Mouse (Mus musculus): ENCODE results near the gene Cntnap2.

Gene Cntnap2

DNA sequence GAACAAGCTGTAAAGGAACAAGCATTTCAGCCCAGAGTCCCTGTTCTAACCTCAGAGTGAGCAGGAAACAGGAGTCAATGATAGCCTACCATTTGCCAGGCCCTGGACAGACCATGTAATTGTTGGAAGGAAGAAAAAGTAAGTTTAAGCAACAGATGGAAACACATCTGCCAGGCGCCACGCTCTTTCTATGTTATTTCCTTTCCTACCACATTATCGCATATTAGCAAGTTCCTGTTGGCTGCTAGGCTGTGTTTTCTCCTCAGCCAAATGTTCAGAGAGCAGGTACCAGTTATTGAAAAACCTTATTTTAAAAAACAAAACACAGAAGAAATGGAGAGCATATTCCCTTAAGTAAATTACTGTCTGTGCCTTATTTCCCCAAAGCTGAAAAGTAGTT lies 1646.8 kb downstream of the Cntnap2 start:
- DNase-seq, result peak; percentile 5

DNA sequence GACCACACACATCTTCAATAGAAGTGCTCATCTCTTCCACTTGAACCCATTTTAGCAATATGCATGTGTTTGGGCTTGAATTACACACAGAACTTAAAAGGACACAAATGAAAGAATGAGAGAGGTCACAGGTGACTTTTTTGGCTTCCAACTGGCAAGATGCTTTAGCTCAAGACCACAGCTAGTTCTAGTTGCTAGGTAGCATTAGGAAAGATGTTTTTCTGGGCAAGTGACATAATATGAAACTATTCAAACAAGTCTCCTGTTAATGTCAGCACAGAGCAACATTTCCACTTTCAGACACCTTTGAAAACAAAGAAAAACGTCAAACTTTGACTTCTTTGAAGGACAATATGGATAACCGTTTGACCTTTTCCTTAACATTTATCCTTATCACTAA lies 1657.4 kb downstream of the Cntnap2 start:
- DNase-seq, result no peak

DNA sequence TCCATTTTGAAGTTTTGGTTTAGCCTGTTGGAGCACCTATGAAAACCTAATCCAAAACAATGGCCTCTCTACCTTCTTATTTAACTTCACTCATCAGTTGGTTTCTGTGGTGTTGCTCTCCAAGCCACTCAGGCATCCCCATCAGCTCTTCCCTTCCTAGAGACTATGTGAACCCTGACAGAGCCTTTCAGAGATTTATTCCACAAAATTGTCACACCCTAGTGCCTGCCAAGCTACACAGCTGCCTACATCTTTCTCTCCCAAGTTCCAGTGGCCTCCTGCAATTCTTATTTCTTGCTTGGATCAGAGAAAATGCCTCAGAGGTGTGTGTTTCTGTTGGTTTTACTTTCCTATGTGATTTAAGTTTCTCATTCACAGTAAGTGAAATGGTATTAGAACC lies 1674.6 kb downstream of the Cntnap2 start:
- no peak for DNase-seq

DNA sequence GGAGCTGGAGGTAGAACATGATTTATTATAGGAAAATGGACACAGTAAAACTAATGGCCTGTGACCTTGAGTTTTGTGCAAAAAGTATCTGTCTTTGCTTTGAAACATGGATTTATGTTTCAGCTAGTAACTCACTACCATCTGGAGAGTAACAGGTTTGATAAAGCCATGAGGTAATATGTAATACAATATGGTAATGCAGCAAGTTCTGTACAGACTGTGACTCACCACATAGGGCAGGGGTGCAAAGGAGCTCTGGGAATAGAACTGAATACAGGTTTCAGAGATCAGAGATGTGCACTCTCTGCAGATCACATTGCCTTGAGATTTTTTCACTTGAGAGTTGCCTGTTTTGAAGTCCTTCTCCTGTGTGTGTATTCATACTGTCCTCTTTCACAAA lies 1689.3 kb downstream of the Cntnap2 start:
- no peak for DNase-seq

DNA sequence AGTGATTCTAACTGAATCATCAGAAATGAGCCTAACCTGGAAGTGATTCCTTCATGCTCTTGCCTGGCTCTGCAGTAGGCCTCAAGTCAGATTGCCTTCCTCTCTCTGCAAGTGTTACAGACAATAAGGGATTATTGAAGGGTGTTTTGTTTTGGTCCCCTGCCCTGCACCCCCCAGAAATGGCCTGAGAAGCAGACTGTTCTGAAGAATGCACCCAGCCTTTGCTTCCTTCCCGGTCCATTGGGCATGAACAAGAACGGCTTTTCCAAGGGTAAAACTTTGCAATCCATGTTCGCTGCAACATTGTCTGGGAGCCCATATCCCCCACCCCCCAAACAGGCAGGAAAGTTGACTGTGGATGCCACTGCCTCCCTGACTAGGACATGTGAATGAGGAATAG lies 1704.3 kb downstream of the Cntnap2 start:
- no peak for DNase-seq

DNA sequence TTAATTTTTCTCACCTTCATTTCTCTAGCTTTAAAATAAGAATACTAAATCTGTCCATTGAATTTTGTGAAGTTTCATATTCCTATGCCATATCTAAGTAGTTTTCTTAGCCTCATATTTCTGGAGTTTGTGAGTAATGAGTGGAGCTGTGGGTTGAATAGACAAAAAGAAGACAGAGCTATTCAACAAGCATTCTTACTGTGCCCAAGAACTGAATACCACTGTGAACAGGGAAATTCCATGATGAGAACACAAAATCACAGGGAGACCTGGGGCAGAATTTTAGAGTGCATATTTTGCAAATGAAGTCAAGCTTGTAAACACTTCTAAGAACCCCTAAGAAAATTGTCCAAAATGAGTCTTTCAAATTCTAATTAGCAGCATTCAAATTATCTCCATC lies 1715.4 kb downstream of the Cntnap2 start:
- DNase-seq, result no peak

DNA sequence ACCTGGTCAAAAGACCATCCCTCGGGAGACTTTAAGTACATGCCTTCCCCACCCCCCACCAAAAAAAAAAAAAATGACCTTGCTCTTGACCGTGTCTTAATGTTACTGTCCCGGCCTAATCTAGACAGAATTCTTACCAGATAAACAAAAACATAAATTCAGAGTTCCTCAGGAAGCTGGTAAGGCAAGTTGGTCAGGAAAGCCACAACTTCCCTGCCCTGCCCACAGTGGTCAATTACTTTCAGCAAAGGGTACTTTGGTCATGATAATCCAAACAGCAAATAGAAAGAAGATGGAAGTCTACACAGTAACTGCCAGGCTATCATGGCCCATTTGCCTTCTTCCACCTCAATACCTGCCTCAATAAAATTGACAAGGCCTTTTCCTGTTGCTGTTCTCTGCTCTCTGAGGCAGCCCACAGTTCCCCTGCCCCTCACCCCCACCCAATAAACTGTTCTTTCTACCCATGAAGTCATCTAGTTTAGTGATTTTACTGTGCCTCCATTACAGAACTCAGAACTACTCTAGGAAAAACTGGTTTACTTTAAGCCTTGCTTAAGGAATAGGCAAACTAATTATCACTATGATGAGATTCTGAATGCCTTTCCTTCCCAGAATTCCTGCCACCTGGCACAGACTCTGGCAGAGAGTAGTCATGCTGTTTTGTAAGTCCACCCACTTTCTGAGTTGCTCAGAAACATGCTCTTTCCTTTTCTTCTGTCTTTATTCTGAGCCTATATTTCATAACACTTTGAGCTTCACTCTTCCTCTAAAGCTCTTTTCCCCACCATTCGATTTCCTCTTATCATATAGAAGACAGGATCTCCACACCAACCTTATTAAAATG lies 1743.3 kb downstream of the Cntnap2 start:
- no peak for DNase-seq

DNA sequence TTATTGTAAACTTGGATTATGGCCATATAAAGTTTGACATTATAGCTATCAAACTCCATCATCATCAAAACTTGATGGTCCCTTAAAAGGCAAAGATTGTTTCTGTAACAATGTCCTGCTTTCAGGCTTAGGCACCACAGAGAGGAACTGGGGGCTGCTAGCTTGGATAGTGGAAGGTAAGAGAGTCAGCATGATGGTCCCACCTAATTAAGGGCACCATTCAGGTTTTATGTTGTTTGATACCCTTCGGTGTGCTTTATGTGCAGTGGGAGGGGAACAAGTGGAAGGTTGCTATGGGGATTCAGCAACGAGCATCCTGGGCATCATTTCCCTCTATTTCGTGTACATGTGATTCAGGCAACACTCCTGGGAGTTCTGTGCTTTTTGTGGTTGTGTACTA lies 1797.5 kb downstream of the Cntnap2 start:
- DNase-seq, result no peak

DNA sequence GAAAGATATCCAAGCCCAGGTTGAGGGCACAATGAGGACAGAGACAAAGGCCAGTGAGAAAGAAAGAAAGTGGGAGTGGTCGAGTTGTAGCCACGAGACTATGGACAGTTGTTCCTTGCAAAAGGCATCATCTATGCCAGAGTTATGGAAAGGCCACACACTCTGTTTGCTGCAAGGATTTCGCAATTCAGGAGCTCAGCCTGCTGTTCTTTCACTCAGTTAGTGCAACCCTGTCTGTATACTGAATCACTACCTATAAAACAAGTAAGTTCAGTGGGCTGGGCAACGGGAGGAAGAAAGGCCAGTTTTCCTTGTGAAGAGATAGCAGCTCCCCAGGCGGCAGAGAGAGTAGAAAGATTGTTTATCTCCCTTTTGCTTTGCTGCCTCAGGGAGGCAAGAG lies 1801.9 kb downstream of the Cntnap2 start:
- no peak for DNase-seq

DNA sequence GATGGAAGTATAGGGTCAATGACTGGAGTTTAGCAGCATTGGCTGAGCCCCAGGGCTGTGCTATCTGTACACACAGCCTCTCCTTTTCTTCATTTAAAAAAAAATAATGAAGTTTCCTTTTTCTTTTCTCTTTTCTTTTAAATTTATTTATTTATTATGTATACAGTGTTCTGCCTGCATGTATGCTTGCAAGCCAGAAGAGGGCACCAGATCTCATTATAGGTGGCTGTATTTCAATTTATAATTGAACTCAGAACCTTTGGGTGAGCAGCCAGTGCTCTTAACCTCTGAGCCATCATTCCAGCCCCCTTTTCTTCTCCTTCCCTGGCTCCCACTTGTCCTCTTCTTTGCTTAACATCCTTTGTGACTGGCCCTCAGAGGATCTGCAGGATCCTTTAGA lies 1807.2 kb downstream of the Cntnap2 start:
- DNase-seq, result no peak

DNA sequence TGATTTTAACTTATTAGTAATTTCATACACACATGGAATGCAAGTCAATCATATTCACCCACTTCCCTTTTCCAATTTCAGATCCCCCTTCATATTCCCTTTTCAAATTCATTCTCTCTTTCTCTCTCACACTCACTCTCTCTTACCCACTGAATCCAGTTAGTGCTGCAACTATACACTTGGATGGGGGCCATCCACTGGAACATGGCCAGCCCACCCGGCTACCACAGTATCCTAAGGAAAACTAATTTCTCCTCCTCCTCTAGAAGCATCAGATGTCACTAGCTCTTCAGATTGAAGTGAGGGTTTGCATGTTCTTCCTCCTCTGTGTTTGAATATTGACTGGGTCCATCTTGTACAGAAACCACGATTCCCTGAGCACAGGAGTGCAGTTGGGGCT lies 1827.1 kb downstream of the Cntnap2 start:
- no peak for DNase-seq

DNA sequence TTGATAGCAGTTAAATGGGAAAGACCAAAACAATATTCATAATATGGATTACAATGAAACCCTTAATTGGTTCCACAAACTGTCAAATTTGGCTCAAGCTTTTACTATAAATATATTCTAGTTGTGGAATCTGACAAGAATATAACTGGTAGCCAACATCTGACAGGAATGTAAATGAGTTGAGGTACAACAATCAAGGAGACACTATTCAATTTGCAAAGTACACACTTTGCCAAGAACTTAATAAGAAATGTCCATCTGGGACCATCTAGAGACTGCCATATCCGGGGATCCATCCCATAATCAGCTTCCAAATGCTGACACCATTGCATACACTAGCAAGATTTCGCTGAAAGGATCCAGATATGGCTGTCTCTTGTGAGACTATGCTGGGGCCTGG lies 1850.0 kb downstream of the Cntnap2 start:
- no peak for DNase-seq

DNA sequence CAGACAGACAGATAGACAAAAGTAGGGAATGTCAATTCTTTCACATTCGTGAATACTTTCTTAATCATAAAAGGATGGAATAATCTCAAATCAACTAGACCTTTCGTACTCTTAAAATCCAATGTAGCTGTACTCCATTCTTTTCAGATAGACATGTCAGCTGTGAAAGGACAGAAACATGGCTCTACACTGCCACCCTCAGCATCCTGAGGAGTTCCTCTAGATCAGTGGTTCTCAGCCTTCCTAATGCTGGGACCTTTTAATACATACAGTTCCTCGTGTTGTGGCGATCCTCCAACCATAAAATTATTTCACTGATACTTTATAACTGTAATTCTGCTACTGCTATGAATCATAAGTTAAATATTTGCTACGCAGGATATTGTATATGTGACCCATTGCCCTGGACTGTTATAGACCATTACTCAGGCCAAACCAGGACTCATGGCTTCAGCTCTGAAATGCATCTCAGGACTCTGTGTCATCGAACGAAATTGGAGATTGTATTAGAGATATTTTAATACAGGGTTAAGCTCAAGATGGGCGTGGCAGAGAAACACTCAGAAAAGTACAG lies 1859.6 kb downstream of the Cntnap2 start:
- DNase-seq, result peak; percentile 11

DNA sequence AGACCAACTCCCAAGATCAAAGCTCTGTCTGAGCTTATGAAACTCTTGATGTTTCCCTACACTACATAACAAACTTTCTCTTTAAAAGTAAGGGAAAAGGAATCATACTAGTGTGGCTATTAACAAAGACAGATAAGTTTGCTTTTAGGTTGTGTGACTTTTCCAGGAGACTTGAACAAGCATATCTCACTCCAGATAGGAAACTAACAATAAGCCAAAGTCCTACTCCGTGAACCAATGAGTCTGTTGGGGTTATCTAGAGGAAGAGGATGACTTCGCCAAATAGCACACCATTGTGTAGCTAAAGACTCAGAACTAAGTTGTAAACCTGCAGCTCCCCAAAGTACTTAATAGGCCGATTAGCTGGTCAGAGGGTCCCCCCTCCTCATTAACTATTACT lies 1860.8 kb downstream of the Cntnap2 start:
- DNase-seq, result no peak

DNA sequence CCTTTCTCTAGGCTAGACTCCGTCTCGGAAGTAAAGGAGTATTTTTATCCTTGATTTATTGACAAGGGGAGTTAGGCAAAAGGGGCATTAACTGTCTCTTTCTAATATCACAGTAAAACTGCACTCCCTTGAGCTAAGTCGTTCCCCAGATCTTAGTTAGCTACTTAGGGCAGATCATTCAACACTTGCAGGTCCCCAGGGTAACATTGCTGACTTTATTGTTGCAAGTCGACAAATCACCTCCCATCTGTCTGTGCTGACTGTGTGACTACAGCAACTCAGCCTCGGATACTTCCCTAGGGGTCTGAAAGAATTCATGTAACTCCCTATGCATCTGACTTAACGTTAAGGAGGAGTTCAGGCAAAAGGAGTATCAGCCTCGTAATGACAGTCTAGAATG lies 1865.6 kb downstream of the Cntnap2 start:
- DNase-seq, result no peak

DNA sequence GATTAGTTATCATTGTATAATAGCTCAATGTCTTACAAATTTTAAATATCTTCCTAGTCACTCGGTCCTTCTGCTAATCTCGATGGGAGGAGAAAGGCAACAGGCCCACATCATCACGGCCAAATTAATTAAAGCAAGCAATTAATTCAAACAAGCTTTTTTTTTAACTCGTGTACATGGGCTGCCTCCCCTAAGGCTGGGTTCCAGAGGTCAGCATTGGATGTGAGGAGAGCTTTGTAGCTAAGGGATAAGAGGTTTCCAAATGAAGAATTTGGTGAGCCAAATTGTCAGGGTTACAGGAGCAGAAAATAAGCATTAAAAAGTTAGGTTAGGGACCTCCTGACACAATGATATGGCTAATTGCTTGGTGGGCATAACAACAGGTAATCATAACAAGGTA lies 1886.5 kb downstream of the Cntnap2 start:
- no peak for DNase-seq

DNA sequence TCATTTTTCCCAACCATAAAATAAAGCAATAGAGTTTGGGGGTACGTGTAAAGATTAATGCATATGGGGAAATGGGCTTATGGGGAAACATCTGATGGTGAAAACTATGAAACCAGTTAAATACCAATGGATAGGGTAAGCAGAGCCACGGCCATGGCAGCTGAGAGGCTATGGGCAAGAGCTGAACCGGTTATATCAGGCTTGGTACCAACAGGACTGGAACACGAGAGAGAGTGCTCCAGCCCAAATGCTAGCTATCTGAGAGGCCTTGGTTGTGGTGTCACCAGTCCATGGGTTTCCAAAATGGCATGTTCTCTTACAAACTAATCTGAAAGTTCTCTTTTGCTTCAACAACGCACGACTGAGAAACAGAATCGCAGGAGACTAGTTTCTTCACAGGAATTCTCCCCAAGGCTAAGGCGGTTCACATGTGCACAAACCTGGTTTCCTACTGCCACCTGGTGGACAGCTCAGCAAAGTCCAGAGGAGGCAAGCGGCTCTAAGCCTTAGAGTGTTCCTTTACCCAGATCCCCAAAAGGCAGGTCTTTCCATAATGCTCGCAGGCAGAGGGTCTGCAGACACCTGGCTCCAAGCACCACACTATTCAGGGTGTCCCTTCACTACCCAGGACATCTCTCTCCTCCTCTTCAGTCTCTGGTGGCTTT lies 1902.0 kb downstream of the Cntnap2 start:
- DNase-seq, result peak; percentile 86

DNA sequence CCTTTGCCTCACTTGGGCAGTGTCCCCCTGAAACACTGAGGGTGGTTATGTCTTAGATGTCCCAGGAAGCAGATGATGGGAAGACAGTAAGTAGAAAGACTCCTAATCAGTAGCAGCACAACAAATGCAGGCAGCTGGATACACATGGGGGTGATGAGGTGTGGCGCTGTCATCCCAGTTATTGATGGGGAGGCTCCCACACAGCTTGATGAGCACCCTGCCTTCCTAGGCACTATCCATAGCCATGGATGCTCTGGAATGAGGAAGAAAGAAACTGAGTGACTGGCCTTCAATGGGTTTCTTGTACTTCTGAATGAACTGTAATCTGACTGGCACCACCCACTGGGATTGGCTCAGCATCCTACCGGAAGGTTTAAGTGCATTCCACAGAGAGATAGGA lies 1904.1 kb downstream of the Cntnap2 start:
- DNase-seq, result no peak

DNA sequence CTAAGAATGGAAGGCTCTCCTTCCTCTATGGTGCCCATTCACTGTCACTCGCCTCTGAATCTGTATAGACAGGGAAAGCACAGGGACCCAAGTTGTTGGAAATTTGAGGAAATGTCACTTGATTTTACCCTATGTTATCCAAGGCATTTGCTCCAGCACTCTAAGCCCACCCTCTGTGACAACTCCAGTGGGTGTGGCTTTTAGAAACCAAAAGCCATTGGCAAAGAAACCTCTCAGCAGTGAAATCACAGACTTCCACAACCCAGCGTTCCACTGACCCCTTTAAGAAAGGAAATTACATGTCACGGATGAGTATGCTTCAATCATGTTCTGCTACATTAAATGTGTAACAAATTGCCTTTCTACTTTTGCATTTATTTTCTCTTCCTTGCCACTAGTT lies 1904.5 kb downstream of the Cntnap2 start:
- no peak for DNase-seq

DNA sequence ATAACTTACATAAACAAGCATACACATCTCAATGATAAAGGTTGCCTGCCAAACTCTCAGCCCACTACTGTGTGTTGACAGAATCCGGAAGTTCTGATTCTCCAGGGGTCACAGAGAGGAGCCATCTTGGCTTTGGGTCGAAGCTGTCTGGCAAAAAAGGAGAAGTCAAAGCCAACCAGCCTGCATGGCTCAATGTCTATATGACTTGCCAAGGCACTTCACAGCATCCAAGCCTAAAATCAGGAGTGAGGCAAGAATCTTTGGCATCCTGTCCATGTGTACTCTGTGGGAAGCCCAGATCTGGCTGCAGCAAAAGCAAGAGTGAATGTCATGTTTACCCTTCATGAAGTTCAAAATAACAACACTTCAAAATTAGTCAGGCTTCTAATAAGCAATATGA lies 1913.5 kb downstream of the Cntnap2 start:
- DNase-seq, result no peak

DNA sequence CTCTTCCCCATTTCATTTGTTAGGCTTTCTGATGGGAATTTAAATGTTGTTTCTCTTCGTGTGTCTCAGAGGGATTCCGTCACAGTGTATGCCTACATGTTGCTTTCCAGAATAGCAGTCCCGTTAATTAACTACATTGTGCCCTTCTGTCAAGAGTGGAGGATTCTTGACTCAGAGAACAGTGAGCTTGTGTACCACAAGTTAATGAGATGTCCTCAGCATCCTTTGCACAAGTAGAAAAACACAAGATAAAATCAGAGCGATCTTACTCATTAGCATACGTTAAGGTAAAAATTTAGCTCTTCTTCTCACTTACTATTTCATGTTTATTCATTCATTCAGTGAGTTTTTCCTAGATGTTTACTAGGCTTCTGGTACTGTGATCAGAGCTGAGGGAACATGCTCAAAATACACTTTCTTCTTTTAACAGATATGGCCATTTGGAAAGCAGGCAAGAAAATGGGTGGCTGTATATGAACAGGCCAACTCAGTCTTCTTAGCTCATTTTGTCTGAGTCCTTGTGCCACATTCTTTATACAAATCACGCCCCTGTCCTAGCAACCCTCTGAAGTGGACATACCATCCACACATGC lies 1936.9 kb downstream of the Cntnap2 start:
- DNase-seq, result no peak

DNA sequence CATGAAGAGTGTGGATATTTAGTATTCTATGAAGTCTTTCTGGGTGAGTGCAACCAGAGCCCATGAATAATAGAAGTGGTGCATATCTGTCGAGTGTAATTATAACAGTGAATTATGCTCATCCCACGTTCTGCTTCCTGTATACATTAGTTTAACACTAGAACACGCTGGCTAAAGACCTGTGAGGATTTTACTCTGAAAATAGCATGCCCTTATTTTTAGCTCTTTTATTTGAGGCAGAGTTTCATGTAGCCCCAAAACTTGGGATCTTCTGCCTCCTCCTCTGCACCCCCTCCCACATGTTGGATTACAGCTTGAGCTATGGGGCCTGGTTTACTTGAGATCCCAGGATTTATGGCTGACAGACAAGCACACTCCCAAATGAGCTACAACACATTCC lies 1945.3 kb downstream of the Cntnap2 start:
- no peak for DNase-seq

DNA sequence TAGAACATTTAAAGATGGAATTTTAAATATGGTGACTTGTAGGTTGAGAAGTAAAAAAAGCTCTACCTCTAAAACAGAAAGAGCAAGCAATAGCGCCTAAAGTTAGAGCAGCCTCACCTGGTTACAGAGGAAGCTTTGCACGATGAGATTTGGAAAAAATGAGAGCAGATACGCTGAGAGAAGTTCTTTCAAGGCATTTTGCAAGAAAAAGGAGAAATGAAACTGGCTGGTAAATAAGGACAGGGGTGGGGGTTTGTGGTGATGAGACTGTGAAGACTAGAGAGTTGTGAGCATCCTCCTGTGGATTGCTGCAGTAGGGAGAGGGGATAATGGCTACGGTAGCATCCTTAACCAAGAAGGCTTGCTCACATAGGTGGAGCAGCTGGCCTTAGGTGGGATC lies 1953.8 kb downstream of the Cntnap2 start:
- no peak for DNase-seq

DNA sequence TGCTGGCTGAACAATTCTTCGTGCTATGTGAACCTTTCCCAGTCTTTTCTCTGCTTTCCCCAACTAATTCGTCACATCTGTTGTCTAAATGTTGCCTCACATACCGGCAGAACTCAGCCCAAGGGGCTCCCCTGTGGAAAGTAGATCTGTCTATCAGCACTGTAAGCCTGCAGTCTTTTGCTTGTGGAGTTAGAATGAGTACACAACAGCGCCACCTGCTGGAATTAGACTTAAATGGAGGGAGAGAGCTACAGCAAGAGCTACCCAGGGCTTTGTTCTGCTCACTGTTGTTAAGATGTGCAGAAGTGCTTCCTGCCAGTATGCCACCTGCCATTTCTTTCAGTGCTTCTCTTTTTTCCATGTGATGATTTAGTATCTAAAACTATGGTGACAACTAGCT lies 1954.4 kb downstream of the Cntnap2 start:
- peak; percentile 89 for DNase-seq

All from right cerebral cortex, postnatal 14 days (tissue).